Mouse (Mus musculus): ENCODE results near the gene Tas2r137.

The Tas2r137 gene

GRCm38 (mm10) chr6:40490933-40491332, at the start of gene Tas2r137:
TSS of gene Tas2r137 (plus strand) at chr6:40491233.
- DNase-seq: no peak

- DNase-seq: no peak
Measured at GRCm38 (mm10) chr6:40441276-40441675, 49.8 kb upstream of the Tas2r137 start.

GRCm38 (mm10) chr6:40441755-40442154, 49.3 kb upstream of the Tas2r137 start:
- no peak for DNase-seq

- DNase-seq: no peak
Measured at GRCm38 (mm10) chr6:40443281-40443928, 47.6 kb upstream of the Tas2r137 start.

DNA sequence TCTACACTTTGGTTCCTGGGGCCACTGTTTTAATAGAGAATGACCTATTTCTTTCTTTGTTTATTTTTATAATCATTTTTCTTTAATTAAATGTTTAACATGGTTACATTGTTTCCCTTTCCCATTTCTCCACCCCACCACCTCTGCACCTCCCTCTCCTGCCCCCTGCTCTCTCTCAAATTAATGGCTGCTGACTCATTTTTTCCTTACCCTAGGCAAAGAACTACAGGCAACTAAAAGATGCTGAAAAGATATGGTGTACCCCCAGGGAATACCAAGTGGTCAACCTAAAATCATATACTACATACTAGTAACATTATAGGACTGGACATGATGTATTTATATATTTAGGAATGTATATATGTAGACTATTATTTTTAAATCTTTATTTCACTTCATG, 42.4 kb upstream of the Tas2r137 start:
- no peak for DNase-seq

DNA sequence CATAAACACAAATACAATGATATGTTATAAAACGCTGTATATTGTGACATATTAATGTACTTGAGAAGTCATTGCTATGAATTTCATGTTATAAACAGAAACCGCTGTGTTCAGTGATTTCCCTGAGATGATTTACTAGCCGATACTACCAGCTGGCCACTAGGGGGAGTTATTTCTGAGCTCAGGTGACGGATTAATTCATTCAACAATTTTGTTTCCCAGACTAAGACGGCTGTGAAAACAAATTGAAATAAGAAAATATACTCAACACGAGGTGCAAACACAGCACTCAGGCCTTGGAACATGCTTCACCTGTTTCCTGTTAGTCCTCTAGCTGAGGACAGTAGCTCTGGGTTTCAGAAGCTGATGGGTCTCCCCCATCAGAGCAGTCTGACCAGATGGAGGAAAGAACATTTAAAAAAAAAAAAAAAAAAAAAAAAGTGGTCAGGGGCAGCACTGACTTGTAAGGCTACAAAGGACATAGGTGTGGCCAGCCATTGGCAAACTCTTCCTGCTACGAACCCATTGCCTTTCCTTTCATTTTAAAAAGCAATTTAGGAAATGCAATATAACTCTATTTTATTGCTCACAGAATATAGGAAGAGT, 36.5 kb upstream of the Tas2r137 start:
- no peak for DNase-seq

GRCm38 (mm10) chr6:40465710-40466109, 25.3 kb upstream of the Tas2r137 start:
- no peak for DNase-seq

DNA sequence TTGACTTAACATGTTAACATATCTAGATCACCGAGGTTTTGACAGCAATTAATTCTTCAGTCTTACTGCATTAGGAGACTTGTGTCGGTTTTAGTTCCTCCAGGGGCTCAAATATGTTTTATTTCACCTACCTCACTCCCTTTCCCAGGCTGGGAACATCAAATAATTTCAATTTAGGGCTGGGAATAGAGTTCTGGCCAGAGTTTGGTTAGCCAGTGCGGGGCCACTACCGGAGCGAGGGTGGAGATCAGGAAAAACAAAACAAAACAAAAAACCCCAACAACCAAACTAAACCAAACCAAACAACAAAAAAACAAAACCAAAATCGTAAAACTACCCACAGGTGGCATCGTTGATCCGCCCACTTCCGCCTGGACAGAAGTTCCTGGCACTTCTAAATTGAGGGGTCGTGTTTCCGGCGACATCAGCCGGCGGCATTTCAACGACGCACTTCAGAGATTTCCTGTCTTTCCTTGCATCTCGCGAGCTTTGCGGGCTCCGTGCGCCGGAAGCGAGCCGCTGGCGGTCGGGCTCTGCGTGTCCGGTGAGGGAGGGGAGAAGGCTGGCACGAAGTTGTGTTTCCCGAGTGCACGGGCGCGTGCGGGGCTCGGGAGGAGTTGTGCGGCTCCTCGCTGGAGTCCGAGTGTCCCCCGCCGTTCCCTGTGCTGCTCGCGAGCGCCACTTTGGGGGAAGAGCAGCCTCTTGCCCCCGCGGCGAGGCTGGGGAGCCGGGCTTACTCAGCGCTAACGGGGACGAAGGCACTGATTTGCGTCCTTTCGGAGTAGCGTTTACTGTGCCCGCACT, 19.9 kb upstream of the Tas2r137 start, which contains the start of gene Ssbp1:
Gene Ssbp1, plus strand, starts transcription at position 437 of the 804 bp plus-strand sequence.
- peak; percentile 89 for DNase-seq

- DNase-seq: no peak
Measured at GRCm38 (mm10) chr6:40471720-40472010, 19.4 kb upstream of the Tas2r137 start.

- DNase-seq: no peak
Measured at GRCm38 (mm10) chr6:40476132-40476531, 14.9 kb upstream of the Tas2r137 start.

DNA sequence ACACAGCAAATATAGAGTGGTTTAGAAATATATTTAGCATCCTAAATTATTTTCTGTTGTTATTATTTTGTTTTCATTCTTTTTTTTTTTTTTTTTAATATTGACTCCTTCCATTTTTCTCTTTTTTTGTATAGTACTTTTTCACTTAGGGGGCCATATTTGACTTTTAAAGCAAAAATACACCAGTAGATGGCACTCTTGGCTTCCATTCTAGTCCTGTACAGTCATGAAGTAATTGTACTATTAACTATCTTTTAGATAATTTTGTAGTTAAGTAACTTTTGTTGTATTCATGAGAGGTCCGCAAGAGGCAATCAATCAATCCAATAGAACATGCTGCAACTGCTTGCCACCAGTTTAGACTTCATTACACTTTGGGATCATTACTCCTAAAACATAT, 11.3 kb upstream of the Tas2r137 start:
- DNase-seq: no peak

DNA sequence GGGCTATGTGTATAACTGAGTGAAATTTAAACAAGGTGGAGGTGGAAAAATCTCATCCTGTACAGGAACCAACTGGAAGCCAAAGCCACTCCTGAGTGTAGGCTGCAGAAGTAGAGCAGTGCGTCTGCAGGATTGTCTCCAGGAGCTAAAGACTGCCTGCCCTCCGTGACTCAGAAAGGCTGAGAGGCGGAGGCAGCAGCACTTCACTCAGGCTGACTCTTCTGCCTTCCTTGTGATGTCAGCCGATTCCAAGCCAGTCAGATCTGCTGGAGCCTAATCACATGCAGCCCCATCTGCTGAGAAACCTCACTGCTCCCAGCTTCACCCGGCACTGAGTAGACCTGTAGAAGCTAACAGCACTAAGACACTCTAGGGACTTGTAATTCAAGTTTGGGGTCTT, 8.7 kb upstream of the Tas2r137 start:
- DNase-seq: no peak

DNA sequence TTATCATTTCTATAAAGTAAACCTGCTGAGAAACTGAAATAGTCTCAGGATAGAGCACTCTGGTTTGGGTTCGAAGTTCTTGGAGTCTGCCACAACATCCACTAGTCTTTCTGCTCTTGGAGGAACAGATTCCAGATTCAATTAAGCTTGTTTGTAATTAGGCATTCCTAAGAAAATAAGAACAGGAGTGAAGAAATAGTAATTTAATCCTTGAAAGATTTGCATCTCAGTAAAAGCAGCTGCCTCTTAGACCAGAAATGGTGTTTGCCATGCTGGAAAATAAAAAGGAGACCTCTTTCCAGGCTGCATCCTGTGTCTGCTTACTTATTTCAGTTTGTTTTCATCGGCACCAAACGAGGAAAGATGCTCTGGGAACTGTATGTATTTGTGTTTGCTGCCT, 2.2 kb downstream of the Tas2r137 start, which contains the start of gene Tas2r108:
Gene Tas2r108, plus strand, starts transcription at position 301 of the 400 bp plus-strand sequence.
- DNase-seq: no peak

GRCm38 (mm10) chr6:40519408-40519807, 28.4 kb downstream of the Tas2r137 start, which contains the start of gene Prss37:
TSS of gene Prss37 (minus strand) at chr6:40519508.
- DNase-seq: no peak

Measured in kidney, adult 11 months (tissue).